Mouse (Mus musculus) cerebellum, adult 2 months (tissue): ENCODE results near the gene Bmp10. TPM values are rescaled to one million over a fixed set of nuclear protein-coding genes. Genes with fewer than 3 reads are reported as not detected.
"Not testable (repeated sequence)": the region's sequence is repeated elsewhere in the genome, so short reads cannot be mapped to it uniquely, and the experiment has no call there.

ENCODE experiments used
- DNase-seq, 2 experiments: peaks; one replicate each; pipeline ENCODE4 v3.0.0; 2021
- H3K27ac ChIP-seq: fragments of 200-500 bp; 2 replicates; pipeline ENCODE4 v1.5.1; 2012; ENCODE audit warnings: low read length, control low read depth, inconsistent platforms; ENCODE audit not compliant: insufficient read depth
- H3K27me3 ChIP-seq: fragments of 200-500 bp; 2 replicates; pipeline ENCODE4 v1.6.1; 2012; ENCODE audit warnings: inconsistent platforms, mild to moderate bottlenecking, low read length, moderate library complexity; ENCODE audit not compliant: control insufficient read depth, insufficient read depth
- H3K4me1 ChIP-seq: fragments of 200-500 bp; 2 replicates; pipeline ENCODE4 v1.6.1; 2011; ENCODE audit warnings: low read length; ENCODE audit not compliant: control insufficient read depth, insufficient read depth
- H3K4me3 ChIP-seq: fragments of 200-500 bp; replicated peaks from 2 replicates; pipeline ENCODE3; 2011; ENCODE audit warnings: mild to moderate bottlenecking, low read depth, low read length, control low read depth; ENCODE audit not compliant: insufficient read depth
- CTCF ChIP-seq: fragments of 200-500 bp; IDR thresholded peaks from 2 replicates; pipeline ENCODE4 v1.5.1; 2011; ENCODE audit warnings: low read depth, mild to moderate bottlenecking, control low read depth, low read length, moderate library complexity, borderline replicate concordance; ENCODE audit not compliant: insufficient read depth
- POLR2A ChIP-seq: fragments of 200-500 bp; IDR thresholded peaks from 2 replicates; pipeline ENCODE4 v1.6.1; 2011; ENCODE audit warnings: low read length, control low read depth, borderline replicate concordance; ENCODE audit not compliant: insufficient read depth
- WGBS: fragments of 180-500 bp; shearing (Covaris S2); methylation state at CpG from one replicate; pipeline ENCODE4 v1.1.7; 2018; 5-methylcytosine and 5-hydroxymethylcytosine counted together
- polyA plus RNA-seq: library from polyadenylated mRNA; depleted of rRNA; stranded (reverse); fragments of >200 nt; gene quantifications from 2 replicates; pipeline ENCODE4 v1.2.3, GENCODE M21; 2012

Gene Bmp10
- polyA plus RNA-seq, 1 experiment: not detected

GRCm38 (mm10) chr6:87449534-87449933, 20.7 kb downstream of the Bmp10 start:
- no peak for DNase-seq
- H3K27ac ChIP-seq: no peak overlapping the region

GRCm38 (mm10) chr6:87451016-87451415, 22.2 kb downstream of the Bmp10 start:
- Histone ChIP-seq H3K27ac (no peak overlapping the region), H3K27me3 (no peaks in the 10 kb centered on the region), H3K4me3 (no peak overlapping the region), H3K4me1 (no peaks in the 10 kb centered on the region)
- 51% methylated on average over 3 of the region's 3 CpGs for WGBS
- DNase-seq: no peak
- TF ChIP-seq POLR2A: no peak
- peak; percentile 46; the same call in 1 of the 2 replicates for TF ChIP-seq CTCF

More at GRCm38 (mm10) chr6:87449534-87449933, 20.7 kb downstream of the Bmp10 start:
- no peak overlapping the region for H3K4me3 ChIP-seq
- H3K27me3 ChIP-seq: no peaks in the 10 kb centered on the region
- TF ChIP-seq CTCF (no peak), POLR2A (no peak)
- 62% methylated on average over 3 of the region's 3 CpGs for WGBS
- H3K4me1 ChIP-seq: no peaks in the 10 kb centered on the region

GRCm38 (mm10) chr6:87451771-87452170, 23.0 kb downstream of the Bmp10 start:
- no peak for DNase-seq
- no peak overlapping the region for H3K27ac ChIP-seq
- H3K4me1 ChIP-seq: no peaks in the 10 kb centered on the region
- H3K4me3 ChIP-seq: no peak overlapping the region
- WGBS: 71% methylated on average over 3 of the region's 3 CpGs
- TF ChIP-seq CTCF (no peak), POLR2A (no peak)
- no peaks in the 10 kb centered on the region for H3K27me3 ChIP-seq

- Histone ChIP-seq H3K27me3 (no peaks in the 10 kb centered on the region), H3K27ac (no peak overlapping the region), H3K4me3 (no peak overlapping the region), H3K4me1 (no peaks in the 10 kb centered on the region)
- no peak for DNase-seq
- WGBS: 55% methylated on average over 6 of the region's 6 CpGs
- TF ChIP-seq POLR2A (no peak), CTCF (no peak)
Observed at GRCm38 (mm10) chr6:87455507-87455906, 26.7 kb downstream of the Bmp10 start.

GRCm38 (mm10) chr6:87466221-87466620, 37.4 kb downstream of the Bmp10 start:
- H3K27ac ChIP-seq: no peak overlapping the region
- DNase-seq: peak; percentile 28 to 61
- H3K4me3 ChIP-seq: no peak overlapping the region
- no peaks in the 10 kb centered on the region for H3K27me3 ChIP-seq
- H3K4me1 ChIP-seq: no peaks in the 10 kb centered on the region
- WGBS: 10% methylated on average over 12 of the region's 12 CpGs
- no peak for TF ChIP-seq POLR2A
- peak; percentile 86 for TF ChIP-seq CTCF

- H3K4me3 ChIP-seq: no peak overlapping the region
- no peak for DNase-seq
- no peaks in the 10 kb centered on the region for H3K4me1 ChIP-seq
- no peak for TF ChIP-seq CTCF
- TF ChIP-seq POLR2A: no peak
- no peaks in the 10 kb centered on the region for H3K27me3 ChIP-seq
- no peak overlapping the region for H3K27ac ChIP-seq
- 94% methylated on average over 1 of the region's 1 CpGs for WGBS
Observed at GRCm38 (mm10) chr6:87467373-87467772, 38.6 kb downstream of the Bmp10 start.

GRCm38 (mm10) chr6:87468372-87468771, 39.6 kb downstream of the Bmp10 start:
- DNase-seq: no peak
- Histone ChIP-seq H3K27me3 (no peaks in the 10 kb centered on the region), H3K27ac (no peak overlapping the region), H3K4me3 (no peak overlapping the region), H3K4me1 (no peaks in the 10 kb centered on the region)
- 71% methylated on average over 10 of the region's 10 CpGs for WGBS
- TF ChIP-seq POLR2A (no peak), CTCF (no peak)

GRCm38 (mm10) chr6:87470098-87470497, 41.3 kb downstream of the Bmp10 start:
- WGBS: 94% methylated on average over 12 of the region's 12 CpGs
- H3K4me1 ChIP-seq, H3K4me3 ChIP-seq, H3K27ac ChIP-seq, H3K27me3 ChIP-seq, DNase-seq: not testable (repeated sequence)
